Mouse (Mus musculus): ENCODE results near the gene Adck1.
"Not testable (repeated sequence)": the region's sequence is repeated elsewhere in the genome, so short reads cannot be mapped to it uniquely, and the experiment has no call there.

The Adck1 gene

DNA sequence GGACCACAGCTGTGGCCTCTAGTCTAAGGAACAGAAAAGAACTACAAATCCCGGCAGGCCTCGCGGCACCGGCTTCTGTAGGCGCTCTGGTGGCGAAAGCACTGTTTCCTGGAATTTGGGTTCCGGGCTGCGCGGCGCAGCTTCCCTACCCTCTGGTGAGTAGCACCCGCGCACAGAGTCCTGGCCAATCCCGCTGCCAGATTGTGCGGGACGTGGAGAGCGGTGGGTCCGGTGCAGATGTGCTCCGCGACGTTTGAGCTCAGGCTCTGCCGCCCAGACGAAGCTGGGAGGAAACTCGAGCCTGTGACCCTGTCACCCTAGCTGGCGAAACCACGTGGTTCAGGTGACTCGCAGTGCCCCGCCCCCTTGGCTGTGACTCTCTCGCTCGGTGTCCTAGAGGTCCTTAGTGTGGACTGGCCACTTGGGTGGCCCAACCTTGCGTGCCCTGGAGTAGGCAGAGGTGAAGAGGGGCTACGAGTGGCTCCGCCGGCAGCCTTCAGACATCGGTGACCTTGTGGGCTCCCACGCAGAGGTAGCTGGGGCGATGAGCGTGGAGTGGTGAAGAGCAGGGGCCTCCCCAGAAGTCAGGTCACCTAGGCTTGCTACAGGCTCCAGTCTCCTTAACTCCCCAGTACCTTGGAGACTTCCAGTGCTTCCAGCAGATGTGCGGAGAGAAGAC is at the start of gene Adck1:
Adck1 (plus strand) TSS at position 114 of the 679 bp plus-strand sequence.
- peak; percentile 76 to 78 for DNase-seq

GRCm38 (mm10) chr12:88314556-88314955 is 45.8 kb upstream of the Adck1 start:
- DNase-seq: no peak

DNA sequence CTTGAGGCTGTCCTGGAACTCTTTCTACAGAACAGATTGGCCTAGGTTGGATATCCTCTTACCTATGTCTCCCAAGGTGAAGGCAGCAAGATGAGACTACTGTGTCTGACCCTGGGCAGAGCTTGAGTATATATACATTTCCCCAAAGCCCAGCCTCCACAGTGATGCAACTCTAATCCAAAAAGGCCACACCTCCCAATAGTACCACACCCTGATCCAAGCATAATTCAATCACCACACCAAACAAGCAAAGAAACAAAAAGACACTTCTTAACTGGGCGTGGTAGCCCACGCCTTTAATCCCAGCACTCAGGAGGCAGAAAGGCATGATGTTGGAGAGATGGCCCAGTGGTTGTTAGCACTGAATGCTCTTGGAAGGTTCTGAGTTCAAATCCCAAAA is 36.4 kb upstream of the Adck1 start, which contains the start of gene Gm5039:
Gm5039 (minus strand) TSS at position 101 of the 400 bp plus-strand sequence.
- not testable (repeated sequence) for DNase-seq

DNA sequence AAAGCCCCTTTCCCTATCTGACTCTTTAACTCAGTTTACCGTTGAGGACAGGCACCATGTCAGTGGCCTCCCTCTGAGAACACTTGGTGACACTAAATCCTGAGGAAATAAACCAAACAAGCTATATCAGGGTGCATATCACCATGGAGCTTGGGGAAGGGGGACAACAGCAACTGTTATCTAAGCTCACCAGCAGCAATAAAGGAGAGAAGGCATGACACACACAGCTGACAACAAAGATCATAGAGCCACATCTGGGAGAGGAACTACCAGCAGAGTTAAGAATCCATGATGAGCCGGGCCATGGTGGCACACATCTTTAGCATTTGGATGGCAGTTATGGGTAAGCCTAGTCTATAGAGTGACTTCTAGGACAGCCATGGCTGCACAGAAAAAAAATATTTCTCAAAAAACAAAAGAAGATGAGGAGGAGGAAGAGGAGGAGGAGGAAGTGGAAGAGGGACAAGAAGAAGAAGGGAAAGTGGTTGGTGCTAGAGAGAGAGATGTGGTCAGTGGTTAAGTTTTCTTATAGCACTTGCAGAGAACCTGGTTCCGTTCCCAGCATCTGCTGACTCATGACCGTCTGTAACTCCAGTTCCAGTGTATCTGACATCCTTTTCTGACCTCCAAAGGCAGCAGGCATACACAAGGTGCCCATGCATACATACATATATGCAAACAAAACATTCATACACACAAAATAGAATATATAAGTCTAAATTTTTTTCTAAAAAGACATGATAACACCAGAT is 23.5 kb upstream of the Adck1 start:
- not testable (repeated sequence) for DNase-seq

DNA sequence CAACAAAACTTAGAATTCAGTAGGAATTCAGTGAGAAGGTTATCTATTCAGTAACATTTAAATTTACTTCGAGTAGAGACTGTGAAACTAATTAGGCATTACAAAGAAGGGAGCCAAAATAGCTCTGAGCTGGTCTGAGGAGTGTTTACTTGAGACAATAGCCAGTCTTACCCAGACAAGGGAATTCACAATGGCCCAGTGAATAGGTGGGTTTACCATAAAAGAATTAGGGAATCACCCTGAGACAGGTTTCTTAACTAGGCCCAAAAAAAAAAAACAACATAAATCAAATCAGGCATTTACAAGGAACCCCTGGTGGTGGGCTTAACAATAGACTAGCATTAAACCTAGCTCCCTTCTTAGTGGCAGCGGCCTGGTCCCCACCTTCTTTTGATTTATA is 19.1 kb upstream of the Adck1 start:
- not testable (repeated sequence) for DNase-seq

GRCm38 (mm10) chr12:88354182-88354702 is 6.1 kb upstream of the Adck1 start:
- DNase-seq: no peak

GRCm38 (mm10) chr12:88361120-88361445 is 729 bp downstream of the Adck1 start:
- DNase-seq: no peak

DNA sequence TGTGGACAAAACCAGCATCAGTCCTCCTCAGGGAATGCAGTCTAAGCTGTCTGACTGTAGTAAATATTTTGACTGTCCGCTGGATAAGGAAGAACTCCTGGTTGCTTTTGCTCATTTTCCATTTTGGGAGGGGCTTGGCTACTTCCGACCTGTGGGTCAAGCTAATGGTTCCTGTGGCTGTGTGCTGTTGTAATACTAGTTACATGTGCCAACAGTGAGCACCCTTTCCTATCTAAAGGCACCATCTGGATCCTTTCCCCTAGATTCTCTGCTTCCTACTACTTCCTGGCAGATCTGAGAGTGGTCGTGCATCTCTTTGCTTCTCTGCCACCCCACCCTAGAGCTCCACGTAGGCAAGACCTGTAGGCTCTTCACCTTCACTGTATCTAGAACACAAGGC is 7.3 kb downstream of the Adck1 start:
- DNase-seq: no peak

- no peak for DNase-seq
These were observed 8.3 kb downstream of the Adck1 start for GRCm38 (mm10) chr12:88368618-88369017.

GRCm38 (mm10) chr12:88369690-88370089 is 9.3 kb downstream of the Adck1 start:
- not testable (repeated sequence) for DNase-seq

- DNase-seq: not testable (repeated sequence)
These were observed 10.0 kb downstream of the Adck1 start for GRCm38 (mm10) chr12:88370321-88370720.

DNA sequence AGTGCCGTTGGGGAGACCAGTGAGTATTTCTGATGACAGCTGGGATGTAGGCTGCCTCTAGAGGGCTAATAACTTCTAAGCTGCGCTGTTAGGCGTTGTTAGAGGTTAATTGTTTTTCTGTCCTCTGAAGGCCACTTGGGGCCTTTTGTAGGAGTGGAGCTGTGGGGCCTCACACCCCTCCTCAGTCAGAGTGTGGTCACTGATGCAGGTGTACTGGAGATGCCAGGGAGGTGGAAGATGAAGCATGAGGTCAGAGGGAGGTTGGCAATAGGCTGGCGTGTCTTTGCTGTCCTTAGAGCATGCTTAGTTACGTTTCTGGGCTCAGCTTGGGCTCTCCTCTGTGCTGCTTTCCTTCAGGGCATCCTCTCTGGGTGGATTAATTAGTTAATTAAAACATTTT is 11.7 kb downstream of the Adck1 start:
- DNase-seq: no peak

DNA sequence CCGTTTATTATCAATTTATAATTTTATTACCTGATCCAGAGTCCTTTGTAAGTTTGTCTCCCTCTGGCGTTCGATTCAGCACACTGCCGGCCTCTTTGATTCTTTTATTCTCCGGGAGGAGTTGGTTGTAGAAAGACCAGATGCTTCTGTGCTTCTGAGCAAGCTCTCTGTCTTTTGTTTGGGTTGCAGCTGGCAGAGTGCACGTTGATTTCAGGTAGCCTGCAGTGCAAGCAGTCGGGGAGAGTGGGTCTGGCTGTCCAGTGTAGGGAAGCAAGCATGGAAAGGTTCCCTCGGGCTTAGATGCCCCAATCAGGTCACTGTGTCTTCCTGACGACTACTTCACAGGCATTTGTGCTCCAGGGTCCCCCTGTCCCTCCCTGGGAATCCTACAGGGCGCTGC is 16.5 kb downstream of the Adck1 start:
- no peak for DNase-seq

GRCm38 (mm10) chr12:88378256-88378655 is 17.9 kb downstream of the Adck1 start:
- no peak for DNase-seq

DNA sequence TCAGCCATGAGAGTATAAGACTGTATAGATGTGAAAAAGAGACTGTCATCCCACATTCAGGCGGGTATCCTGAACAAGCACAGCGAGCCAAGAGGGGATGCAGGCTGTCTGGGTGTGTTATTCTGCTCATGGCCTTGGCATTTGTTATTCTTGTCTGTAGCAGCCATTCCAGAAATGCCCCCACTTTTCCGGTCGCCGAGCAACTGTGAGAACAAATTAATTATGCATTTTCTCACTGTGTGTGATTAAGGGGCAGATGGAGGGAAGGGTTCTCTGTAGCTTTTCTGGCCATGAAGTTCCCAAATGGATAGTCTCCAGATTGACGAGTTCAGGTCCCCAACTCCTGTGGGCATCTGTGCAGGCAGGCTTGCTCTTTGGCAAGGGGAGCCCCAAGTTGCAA is 28.5 kb downstream of the Adck1 start:
- DNase-seq: no peak

- DNase-seq: no peak
These were observed 38.3 kb downstream of the Adck1 start for GRCm38 (mm10) chr12:88398658-88399057.

DNA sequence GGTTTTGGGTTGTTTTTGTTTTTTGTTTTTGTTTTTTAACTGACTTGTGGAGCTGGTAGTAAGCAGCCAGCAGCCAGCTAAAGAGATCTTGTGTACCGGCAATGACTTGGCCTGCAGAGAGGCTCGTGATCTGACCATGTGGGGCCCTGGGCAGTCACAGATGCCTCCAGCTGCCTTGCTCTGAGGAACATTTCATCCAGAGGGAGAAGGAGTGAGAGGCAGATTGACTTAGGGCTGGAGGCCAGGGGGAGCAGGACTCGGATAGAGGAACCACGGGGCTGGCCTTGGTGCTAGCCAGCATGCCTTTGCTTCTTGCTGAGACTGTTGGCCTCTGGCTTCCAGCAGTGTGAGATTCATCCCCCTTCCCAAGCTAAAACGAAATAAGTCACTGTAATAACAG is 43.2 kb downstream of the Adck1 start:
- no peak for DNase-seq

DNA sequence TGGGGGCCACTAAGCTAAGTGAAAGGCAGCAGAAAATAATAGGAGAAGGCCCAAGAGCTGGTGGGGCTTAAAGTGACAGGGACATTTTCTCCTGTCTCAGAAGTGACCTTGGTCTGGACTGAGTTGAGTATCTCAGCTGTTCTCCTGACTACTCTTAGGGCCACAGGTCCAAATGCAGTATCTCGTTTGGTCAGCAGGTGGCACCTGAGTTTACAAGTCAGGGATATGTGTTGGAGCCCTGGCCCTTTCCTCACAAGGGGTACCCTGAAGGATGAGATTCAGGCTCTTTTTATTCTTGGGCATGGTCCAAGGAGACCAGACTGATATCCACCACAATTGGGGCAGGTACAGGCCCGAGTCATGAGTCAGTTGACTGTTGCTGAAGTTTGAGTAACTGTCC is 44.8 kb downstream of the Adck1 start:
- peak in 1 of 2 experiments; percentile 24 for DNase-seq

DNA sequence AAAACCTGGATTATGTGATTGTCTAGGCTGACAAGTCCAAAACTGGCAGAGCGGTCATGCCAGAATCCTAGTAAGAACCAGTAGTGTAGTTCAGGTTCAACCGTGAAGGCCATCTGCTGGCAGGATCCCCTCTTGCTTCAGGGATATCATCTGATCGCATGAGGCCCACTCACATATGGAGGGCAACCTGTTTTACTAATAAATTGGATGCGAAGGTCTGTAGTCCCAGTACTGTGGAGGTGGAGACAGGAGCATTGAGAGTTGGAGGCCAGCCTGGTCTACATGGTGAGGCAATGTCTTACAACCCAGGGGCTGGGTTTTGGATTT is 47.6 kb downstream of the Adck1 start:
- DNase-seq: no peak

DNA sequence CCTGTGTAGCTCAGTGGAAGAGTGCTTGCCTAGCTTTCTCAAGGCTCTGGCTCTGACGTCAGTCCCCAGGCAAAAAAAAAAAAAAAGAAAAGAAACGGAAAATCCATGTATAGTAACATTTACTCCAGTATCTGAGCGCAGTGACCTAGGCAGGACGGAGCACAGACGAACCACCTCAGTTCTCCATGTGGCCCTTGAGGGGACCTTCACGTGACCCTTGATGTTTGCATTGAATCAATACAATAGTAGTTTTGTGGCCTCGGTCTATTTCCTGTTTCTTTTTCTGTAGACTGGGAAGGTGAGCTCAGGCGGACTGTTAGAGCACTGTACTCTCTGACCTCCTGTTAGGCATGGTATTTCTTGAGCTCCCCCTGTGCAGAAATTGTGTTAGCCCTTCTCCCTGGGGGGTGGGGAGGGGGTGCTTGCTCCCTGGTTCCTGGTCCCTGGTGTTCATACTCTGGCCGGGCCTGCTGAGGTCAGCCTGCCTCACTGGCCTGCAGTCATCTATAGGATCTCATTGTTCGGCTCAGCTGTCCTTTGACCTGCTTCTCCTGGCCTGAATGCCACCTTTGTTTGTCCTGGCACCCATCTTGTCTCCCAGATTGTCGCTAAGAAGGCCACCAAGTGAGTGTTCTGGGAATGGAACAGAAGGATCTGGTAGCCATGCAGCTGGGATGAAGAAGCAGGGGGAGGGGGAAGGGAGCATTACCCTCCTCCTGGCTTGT is 48.1 kb downstream of the Adck1 start:
- DNase-seq: no peak

DNA sequence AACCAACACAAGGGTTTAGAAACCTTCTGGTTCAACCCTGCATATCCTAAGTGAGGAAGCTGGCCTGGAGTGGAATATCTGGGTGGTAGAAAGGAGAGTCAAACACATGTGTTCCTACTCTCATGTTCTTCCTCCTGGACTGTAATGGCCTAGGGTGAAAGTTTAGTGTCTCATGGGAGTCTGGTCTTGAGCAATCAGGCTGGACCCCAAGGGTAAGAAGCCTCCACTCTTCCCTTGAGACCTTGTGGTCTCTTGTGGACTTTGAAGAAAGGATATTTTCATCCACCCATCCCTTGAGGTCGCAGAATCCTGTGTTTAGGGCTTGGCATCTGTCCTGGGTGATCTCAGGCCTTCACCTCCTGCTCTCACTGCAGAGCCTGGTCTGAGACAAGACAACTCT is 52.9 kb downstream of the Adck1 start:
- DNase-seq: no peak

DNA sequence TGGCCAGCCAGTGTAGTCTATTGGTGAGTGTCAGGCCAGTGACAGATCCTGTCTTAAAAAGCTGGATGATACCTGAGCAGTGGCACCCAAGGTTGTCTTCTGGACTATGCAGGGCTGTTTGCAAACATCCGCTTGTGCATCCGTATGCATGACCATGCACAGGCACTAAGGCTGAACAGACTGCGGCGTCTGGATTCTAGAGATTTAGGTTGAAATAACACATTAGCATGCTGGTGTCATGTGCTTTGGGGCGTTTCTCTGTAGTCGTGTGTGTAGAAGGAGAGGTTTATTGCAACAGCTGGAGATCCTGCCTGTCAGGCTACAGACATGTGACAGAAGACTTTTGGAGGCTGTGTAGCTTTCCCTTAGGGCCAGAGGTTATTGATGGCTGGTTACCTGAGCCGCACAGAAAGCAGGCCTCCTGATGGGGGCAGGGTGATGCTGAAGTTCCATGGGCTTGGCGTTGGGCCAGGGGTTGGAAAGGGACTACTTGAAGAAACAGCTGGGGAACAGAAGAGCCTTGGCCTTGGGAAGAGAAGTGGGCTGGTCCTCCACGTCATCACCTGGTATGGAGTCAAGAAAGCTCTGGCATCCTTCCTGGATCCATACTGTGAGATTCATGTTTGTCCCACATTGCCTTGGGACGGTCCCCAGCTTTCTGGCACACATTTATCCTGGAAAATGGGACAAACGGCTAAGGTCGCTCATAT is 59.7 kb downstream of the Adck1 start:
- no peak for DNase-seq

GRCm38 (mm10) chr12:88426926-88427325 is 66.6 kb downstream of the Adck1 start:
- no peak for DNase-seq
